Mouse (Mus musculus): Measurements from ENCODE around the gene F2rl1.

F2rl1 gene

DNA sequence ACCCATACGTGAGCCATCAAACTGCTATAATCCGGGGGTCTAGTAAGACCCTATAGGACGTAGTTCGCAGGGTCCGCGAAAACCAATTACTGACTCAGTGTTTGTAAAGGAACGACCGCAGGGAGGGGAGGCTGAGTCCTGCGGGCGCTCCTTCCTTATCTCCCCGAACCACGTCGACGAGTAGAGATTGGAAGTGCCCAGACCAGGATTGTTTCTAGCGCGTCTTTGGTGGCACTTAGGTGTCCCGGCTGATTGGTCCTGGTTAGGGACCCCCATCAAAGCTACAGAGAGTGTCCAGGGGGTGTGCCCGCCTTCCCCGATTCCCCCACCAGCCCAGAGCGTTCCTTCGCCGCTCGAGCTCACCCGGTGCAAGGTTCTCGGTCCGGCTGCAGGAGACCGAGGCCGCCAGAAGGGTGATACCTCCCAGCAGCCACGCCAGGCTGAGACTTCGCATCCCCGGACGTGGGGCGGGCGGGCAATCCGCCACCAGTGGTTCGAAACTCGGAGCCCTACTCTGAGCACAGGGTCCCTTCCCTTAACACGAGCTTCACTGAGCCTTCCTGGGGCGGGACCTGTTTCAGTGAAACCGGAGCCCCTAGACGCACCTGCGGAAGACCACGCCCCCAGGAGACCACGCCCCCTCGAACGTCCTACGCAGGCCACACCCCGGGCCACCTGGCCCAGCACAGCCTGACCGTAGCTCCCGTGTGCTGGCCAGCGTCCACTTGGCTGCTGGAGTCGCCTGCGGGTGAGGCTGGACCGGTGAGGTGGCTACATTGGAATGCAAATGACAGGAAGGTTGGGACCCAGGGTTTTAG is at the start of gene F2rl1:
Gene F2rl1, minus strand, starts transcription at position 554 of the 818 bp plus-strand sequence.
- DNase-seq, result no peak

DNA sequence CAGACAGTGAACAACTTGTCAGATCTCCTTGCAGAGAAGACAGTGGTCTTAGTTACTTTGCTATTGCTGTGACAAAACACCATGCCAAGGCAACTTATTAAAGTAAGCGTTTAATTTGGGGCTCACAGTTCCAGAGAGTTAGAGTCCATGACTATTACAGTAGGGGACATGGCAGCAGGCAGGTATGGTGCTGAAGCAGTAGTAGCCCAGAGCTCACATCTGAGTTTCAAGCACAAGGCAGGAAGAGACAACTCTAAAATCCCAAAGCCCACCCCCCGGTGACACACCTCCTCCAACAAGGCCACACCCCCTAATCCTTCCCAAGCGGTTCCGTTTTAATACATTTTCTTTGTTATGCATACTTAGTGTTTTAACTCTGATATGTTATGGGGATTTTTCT is 45.9 kb upstream of the F2rl1 start:
- no peak for DNase-seq

GRCm38 (mm10) chr13:95569326-95569725 is 44.3 kb upstream of the F2rl1 start:
- DNase-seq, result no peak

DNA sequence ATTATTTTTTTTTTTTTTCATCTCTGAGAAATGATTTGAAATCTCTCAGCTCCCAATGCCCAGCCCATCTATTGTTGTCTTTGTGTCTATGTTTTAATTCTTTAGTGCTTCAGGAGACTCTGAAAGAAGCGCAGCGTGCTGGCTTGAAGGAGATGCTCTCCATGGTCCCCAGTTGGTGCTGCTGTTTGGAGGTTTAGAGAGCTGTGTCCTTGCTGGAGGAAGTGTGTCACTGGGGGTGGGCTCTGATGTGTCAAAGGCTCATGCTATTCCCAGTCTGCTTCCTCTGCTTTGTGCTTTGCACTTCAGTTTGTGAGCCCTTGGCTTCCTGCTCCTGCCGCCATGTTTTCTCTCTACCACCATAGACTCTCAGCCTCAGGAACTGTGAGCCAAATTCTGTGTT is 43.3 kb upstream of the F2rl1 start:
- no peak for DNase-seq

- no peak for DNase-seq
These were observed 42.0 kb upstream of the F2rl1 start for GRCm38 (mm10) chr13:95566841-95567551.

DNA sequence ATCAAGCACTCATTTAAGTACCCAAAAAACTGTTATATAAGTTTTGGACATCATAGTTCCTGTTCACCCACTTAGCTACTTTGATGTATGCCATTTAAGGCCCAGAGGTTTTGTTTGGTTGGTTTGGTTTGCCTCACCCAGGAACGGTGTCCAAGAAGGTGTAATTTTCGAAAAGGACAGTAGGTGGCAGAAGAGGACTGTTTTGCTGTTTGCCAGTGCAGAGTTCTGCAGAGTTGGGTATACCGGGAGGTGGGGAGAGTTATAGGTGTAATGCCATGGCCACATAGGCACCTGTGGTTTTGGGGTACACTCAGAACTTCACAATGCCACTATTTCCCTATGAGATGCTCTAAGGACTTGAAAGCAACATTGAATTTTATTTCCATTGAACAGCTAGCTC is 38.7 kb upstream of the F2rl1 start:
- DNase-seq, result peak; percentile 40

GRCm38 (mm10) chr13:95563066-95563610 is 38.1 kb upstream of the F2rl1 start:
- DNase-seq, result peak; percentile 62

GRCm38 (mm10) chr13:95557326-95557725 is 32.3 kb upstream of the F2rl1 start:
- no peak for DNase-seq

- DNase-seq, result no peak
These were observed 29.0 kb upstream of the F2rl1 start for GRCm38 (mm10) chr13:95553885-95554492.

GRCm38 (mm10) chr13:95550636-95551370 is 25.8 kb upstream of the F2rl1 start:
- DNase-seq, result no peak

GRCm38 (mm10) chr13:95549421-95549820 is 24.4 kb upstream of the F2rl1 start:
- DNase-seq, result no peak

GRCm38 (mm10) chr13:95548856-95549255 is 23.8 kb upstream of the F2rl1 start:
- no peak for DNase-seq

GRCm38 (mm10) chr13:95548291-95548789 is 23.3 kb upstream of the F2rl1 start:
- DNase-seq, result no peak

GRCm38 (mm10) chr13:95547090-95547611 is 22.1 kb upstream of the F2rl1 start:
- no peak for DNase-seq

DNA sequence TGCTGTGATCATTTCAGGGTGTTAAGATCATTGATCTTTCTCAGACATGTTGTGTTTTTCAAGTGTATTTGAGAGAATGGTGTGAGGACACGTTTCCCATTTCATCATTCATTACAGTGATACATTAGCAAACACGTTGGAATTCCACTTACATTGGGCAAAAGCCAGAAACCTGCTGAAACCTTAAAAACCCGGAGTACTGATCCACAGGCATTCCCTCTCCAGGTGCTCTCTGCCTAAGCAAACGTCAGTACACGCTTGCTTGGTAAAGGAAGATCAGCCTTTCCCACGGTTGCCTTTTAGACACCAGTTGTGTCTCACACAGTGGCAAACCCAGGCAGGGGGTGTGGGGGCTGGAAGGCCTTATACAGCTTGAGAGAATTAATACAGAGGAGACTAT is 21.2 kb upstream of the F2rl1 start:
- no peak for DNase-seq

- no peak for DNase-seq
These were observed 20.7 kb upstream of the F2rl1 start for GRCm38 (mm10) chr13:95545729-95546186.

DNA sequence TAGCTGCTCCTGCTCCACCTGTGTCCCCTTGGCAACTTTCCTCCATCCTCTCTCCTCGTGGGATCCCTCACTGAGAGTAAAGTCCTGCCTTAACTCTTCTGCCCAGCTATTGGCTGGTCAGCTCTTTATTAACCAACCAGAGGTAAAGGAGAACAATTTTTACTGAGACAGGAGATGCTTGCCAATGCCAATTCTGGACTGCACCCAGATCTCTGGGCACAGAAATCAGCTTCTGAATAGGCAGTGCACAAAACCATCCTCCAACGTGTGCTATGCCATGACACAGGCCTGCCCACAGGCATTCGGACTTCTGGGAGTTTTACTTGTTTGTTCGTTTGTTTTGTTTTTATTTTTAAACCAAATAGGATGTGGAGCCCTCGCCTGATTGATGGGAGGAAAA is 13.0 kb upstream of the F2rl1 start:
- no peak for DNase-seq

- no peak for DNase-seq
These were observed 11.1 kb upstream of the F2rl1 start for GRCm38 (mm10) chr13:95536117-95536493.

- no peak for DNase-seq
These were observed 10.6 kb upstream of the F2rl1 start for GRCm38 (mm10) chr13:95535461-95536116.

DNA sequence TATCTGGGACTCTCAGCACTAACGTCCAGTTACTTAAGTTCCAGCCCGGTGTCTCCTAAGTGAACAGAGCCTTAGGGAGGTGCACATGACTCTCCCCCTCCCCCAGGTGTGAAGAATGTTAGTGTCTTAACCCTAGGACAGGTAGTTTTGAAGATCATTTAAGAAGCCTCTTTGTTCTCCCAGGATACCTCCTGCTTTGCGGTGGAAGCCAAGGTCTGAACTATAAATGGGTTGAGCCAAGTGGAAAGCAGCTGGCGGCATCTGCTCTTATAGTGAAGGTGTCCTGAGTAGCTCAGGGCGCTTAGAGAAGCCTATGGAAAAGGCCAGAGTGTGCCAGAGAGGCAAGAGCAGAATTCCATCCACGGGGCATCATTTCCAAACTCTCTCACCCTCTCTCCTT is 10.0 kb upstream of the F2rl1 start:
- DNase-seq, result no peak

GRCm38 (mm10) chr13:95534131-95534561 is 9.1 kb upstream of the F2rl1 start:
- no peak for DNase-seq

DNA sequence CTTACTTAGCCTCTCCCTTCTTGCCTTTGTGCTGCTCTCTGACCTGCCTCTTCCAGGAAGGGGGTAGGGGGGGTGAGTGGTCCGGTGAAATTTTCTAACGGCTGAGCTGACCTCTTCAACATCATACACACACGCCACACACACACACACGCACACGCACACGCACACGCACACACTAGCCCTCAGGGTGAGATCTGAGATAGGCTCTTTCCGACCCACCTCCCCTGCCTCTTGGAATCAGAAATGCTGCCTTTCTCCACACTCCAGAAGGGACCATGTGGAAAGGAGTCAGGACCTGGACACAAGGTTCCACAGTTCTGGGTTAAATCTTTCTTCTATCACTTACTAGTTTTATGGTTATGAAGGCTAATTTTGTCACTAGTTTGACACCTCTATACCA is 8.6 kb upstream of the F2rl1 start:
- no peak for DNase-seq
